Mouse (Mus musculus) cerebellum, adult 2 months (tissue): ENCODE results near the gene Ahctf1.

Experiments
- CTCF ChIP-seq: fragments of 200-500 bp; IDR thresholded peaks from 2 replicates; pipeline ENCODE4 v1.5.1; 2011; ENCODE audit warnings: low read depth, mild to moderate bottlenecking, control low read depth, low read length, moderate library complexity, borderline replicate concordance; ENCODE audit not compliant: insufficient read depth
- POLR2A ChIP-seq: fragments of 200-500 bp; IDR thresholded peaks from 2 replicates; pipeline ENCODE4 v1.6.1; 2011; ENCODE audit warnings: low read length, control low read depth, borderline replicate concordance; ENCODE audit not compliant: insufficient read depth

- TF ChIP-seq CTCF (no peak), POLR2A (peak; percentile 85)
Measured at GRCm38 (mm10) chr1:179803513-179804139, at the start of gene Ahctf1.
